Mouse (Mus musculus) MEL (cell line): Measurements from ENCODE around the gene Pdgfra. TPM values are rescaled to one million over a fixed set of nuclear protein-coding genes. Genes with fewer than 3 reads are reported as not detected.

Experiments used
- DNase-seq: peaks from one replicate; pipeline ENCODE4 v3.0.0; 2011; ENCODE audit warnings: low read depth, low spot score
- H3K27ac ChIP-seq: 2 replicates; pipeline ENCODE4 v1.5.1; 2012; ENCODE audit warnings: low read depth, mild to moderate bottlenecking, control low read depth, low read length, moderate library complexity; ENCODE audit not compliant: control insufficient read depth
- H3K27me3 ChIP-seq, 2 experiments: fragments of 150-350 bp in 1 of 2; sonication (generic) in 1 of 2; 2 replicates each; pipeline ENCODE4 v1.6.1; 2012; ENCODE audit warnings: low read length in 2 of 2, mild to moderate bottlenecking in 2 of 2, improper control_type of control experiment in 1 of 2, moderate library complexity in 1 of 2; ENCODE audit not compliant: insufficient read depth in 2 of 2, control insufficient read depth in 1 of 2
- H3K36me3 ChIP-seq, 2 experiments: 2 replicates each; pipeline ENCODE4 v1.6.1; 2012 to 2014; ENCODE audit warnings: low read length in 2 of 2, improper control_type of control experiment in 1 of 2, inconsistent platforms in 1 of 2, mild to moderate bottlenecking in 1 of 2; ENCODE audit not compliant: insufficient read depth in 2 of 2, control insufficient read depth in 1 of 2
- H3K4me1 ChIP-seq, 2 experiments: fragments of 150-350 bp in 1 of 2; sonication (generic) in 1 of 2; 2 replicates each; pipeline ENCODE4 v1.6.1; 2012; ENCODE audit warnings: low read length in 2 of 2, improper control_type of control experiment in 1 of 2, mild to moderate bottlenecking in 1 of 2; ENCODE audit not compliant: insufficient read depth in 2 of 2, control insufficient read depth in 1 of 2
- H3K4me3 ChIP-seq, 2 experiments: fragments of 150-350 bp in 1 of 2; sonication (generic) in 1 of 2; 2 replicates each; pipeline ENCODE4 v1.5.1; 2012; ENCODE audit warnings: low read depth in 2 of 2, low read length in 2 of 2, mild to moderate bottlenecking in 2 of 2, moderate library complexity in 2 of 2, control low read depth in 1 of 2, improper control_type of control experiment in 1 of 2; ENCODE audit not compliant: control insufficient read depth in 1 of 2, insufficient read depth in 1 of 2
- H3K79me2 ChIP-seq: 2 replicates; pipeline ENCODE4 v1.6.1; 2012; ENCODE audit warnings: mild to moderate bottlenecking, low read length, moderate library complexity; ENCODE audit not compliant: control insufficient read depth, poor library complexity, insufficient read depth
- H3K9ac ChIP-seq: 2 replicates; pipeline ENCODE4 v1.6.1; 2012; ENCODE audit warnings: low read depth, mild to moderate bottlenecking, control low read depth, low read length, moderate library complexity; ENCODE audit not compliant: control insufficient read depth, poor library complexity, severe bottlenecking
- H3K9me3 ChIP-seq: fragments of 150-350 bp; sonication (generic); replicated peaks from 2 replicates; pipeline ENCODE4 v1.6.1; 2012; ENCODE audit warnings: mild to moderate bottlenecking, low read length, improper control_type of control experiment, moderate library complexity; ENCODE audit not compliant: insufficient read depth
- CTCF ChIP-seq, 3 experiments: IDR thresholded peaks in 2 of 3; conservative IDR thresholded peaks in 1 of 3; 2 replicates each; pipeline ENCODE4 v1.5.1; 2011 to 2012; ENCODE audit warnings: low read length in 3 of 3, low read depth in 2 of 3, mild to moderate bottlenecking in 2 of 3, improper control_type of control experiment in 1 of 3, inconsistent platforms in 1 of 3, mixed read lengths in 1 of 3, moderate library complexity in 1 of 3; ENCODE audit not compliant: control insufficient read depth in 1 of 3, insufficient read depth in 1 of 3, poor library complexity in 1 of 3, severe bottlenecking in 1 of 3
- E2F4 ChIP-seq: IDR thresholded peaks from 2 replicates; pipeline ENCODE4 v1.6.1; 2011; ENCODE audit warnings: low read depth, low read length, improper control_type of control experiment, borderline replicate concordance
- ELF1 ChIP-seq: IDR thresholded peaks from 2 replicates; pipeline ENCODE4 v1.6.1; 2014; ENCODE audit warnings: low read depth, mild to moderate bottlenecking, inconsistent platforms, low read length, improper control_type of control experiment, moderate library complexity
- HCFC1 ChIP-seq: IDR thresholded peaks from 2 replicates; pipeline ENCODE4 v1.6.1; 2012; ENCODE audit warnings: low read depth, mild to moderate bottlenecking, inconsistent platforms, low read length, improper control_type of control experiment, moderate library complexity
- JUND ChIP-seq: IDR thresholded peaks from 2 replicates; pipeline ENCODE4 v1.6.1; 2011; ENCODE audit warnings: low read depth, mild to moderate bottlenecking, improper control_type of control experiment, low read length
- MAFK ChIP-seq: IDR thresholded peaks from 2 replicates; pipeline ENCODE4 v1.6.1; 2011; ENCODE audit warnings: low read depth, mild to moderate bottlenecking, low read length, improper control_type of control experiment, borderline replicate concordance
- MAX ChIP-seq: IDR thresholded peaks from 2 replicates; pipeline ENCODE4 v1.6.1; 2011; ENCODE audit warnings: low read length, improper control_type of control experiment
- MEF2A ChIP-seq: IDR thresholded peaks from 2 replicates; pipeline ENCODE4 v1.6.1; 2014; ENCODE audit warnings: low read depth, mild to moderate bottlenecking, inconsistent platforms, low read length, improper control_type of control experiment; ENCODE audit not compliant: poor library complexity, insufficient replicate concordance, severe bottlenecking; ENCODE audit errors: extremely low read depth
- POLR2AphosphoS2 ChIP-seq: IDR thresholded peaks from 2 replicates; pipeline ENCODE4 v1.6.1; 2011; ENCODE audit warnings: low read length, improper control_type of control experiment
- RAD21 ChIP-seq: IDR thresholded peaks from 2 replicates; pipeline ENCODE4 v1.6.1; 2011; ENCODE audit warnings: mild to moderate bottlenecking, low read depth, low read length, improper control_type of control experiment
- RCOR1 ChIP-seq: IDR thresholded peaks from 2 replicates; pipeline ENCODE4 v1.6.1; 2012; ENCODE audit warnings: low read depth, mild to moderate bottlenecking, inconsistent platforms, low read length, improper control_type of control experiment
- SMC3 ChIP-seq: IDR thresholded peaks from 2 replicates; pipeline ENCODE4 v1.6.1; 2011; ENCODE audit warnings: low read depth, low read length, improper control_type of control experiment
- TCF12 ChIP-seq: IDR thresholded peaks from 2 replicates; pipeline ENCODE4 v1.6.1; 2014; ENCODE audit warnings: low read depth, mild to moderate bottlenecking, inconsistent platforms, low read length, improper control_type of control experiment, moderate library complexity
- UBTF ChIP-seq: IDR thresholded peaks from 2 replicates; pipeline ENCODE4 v1.6.1; 2012; ENCODE audit warnings: low read depth, mild to moderate bottlenecking, inconsistent platforms, low read length, improper control_type of control experiment, moderate library complexity, borderline replicate concordance; ENCODE audit not compliant: insufficient read depth
- ZC3H11A ChIP-seq: IDR thresholded peaks from 2 replicates; pipeline ENCODE4 v1.6.1; 2012; ENCODE audit warnings: low read depth, mild to moderate bottlenecking, inconsistent platforms, low read length, improper control_type of control experiment
- ZMIZ1 ChIP-seq: IDR thresholded peaks from 2 replicates; pipeline ENCODE4 v1.6.1; 2012; ENCODE audit warnings: low read depth, mild to moderate bottlenecking, inconsistent platforms, low read length, improper control_type of control experiment, moderate library complexity
- polyA plus RNA-seq, 2 experiments: library from polyadenylated mRNA; stranded (reverse) in 1 of 2; unstranded in 1 of 2; fragments of >175 nt in 1 of 2; fragments of >200 nt in 1 of 2; gene quantifications; 2 replicates each; pipeline versions ENCODE4 v1.2.1 to v1.2.4; 2012; ENCODE audit warnings: low replicate concordance in 2 of 2, low read depth in 1 of 2; ENCODE audit not compliant: insufficient read length in 2 of 2, insufficient read depth in 1 of 2, missing spikeins in 1 of 2
- total RNA-seq: library from RNA; depleted of rRNA; stranded (reverse); fragments of 300-350 nt; gene quantifications from 2 replicates; pipeline ENCODE4 v1.2.3, GENCODE M21; 2012

Gene Pdgfra
- total and polyA plus RNA-seq, 3 experiments: 0.07 TPM; not detected in 2

DNA sequence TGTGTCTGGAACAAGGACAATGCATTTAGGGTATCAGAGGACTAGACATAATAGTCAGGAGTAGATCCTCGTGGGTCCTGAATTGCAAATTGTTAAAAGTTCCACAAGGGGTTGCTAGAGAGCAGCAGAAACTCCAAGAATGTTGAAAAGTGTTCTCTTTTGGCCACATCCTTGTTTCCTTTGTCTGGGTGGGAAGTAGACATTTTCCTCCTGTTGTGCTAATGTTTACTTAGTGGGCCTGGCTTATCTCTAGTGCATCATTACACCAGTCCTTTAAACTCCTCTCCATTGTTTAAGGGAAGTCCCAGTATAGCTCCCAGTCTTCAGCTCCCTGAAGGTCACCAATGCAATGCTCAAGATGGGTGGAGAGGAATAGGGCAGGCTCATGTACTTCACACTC lies 57.9 kb downstream of the Pdgfra start:
- Histone ChIP-seq H3K9ac (no peak overlapping the region), H3K27me3 (peaks cover 0 to 3% of the 10 kb centered on the region in 2 experiments; a peak in 3 of 4 replicates), H3K79me2 (no peaks in the 10 kb centered on the region), H3K36me3 (no peaks in the 10 kb centered on the region), H3K4me1 (no peaks in the 10 kb centered on the region), H3K4me3 (no peak overlapping the region), H3K27ac (no peak overlapping the region), H3K9me3 (no peaks in the 10 kb centered on the region)
- peak; percentile 57 for DNase-seq
- TF ChIP-seq MAX (no peak), POLR2AphosphoS2 (no peak), MAFK (no peak), MEF2A (no peak), HCFC1 (no peak), SMC3 (peak; percentile 93), UBTF (no peak), E2F4 (no peak), ELF1 (no peak), JUND (no peak), CTCF (IDR thresholded peaks at IDR 0.05 in 2 of 3, conservative IDR thresholded peaks at IDR 0.05 in 1 of 3; ENCODE audit: control insufficient read depth in 1 of 3, insufficient read depth in 1 of 3, low read depth in 2 of 3, low read length in 3 of 3, poor library complexity in 1 of 3, severe bottlenecking in 1 of 3) (peak; percentile 19 to 83 (median 70); a peak in 4 of 6 replicates), ZMIZ1 (no peak), TCF12 (no peak), RAD21 (peak; percentile 90), RCOR1 (no peak), ZC3H11A (peak; percentile 92)

- H3K9me3 ChIP-seq: no peaks in the 10 kb centered on the region
- H3K27ac ChIP-seq: no peak overlapping the region
- H3K4me3 ChIP-seq: no peak overlapping the region
- no peaks in the 10 kb centered on the region for H3K4me1 ChIP-seq
- no peaks in the 10 kb centered on the region for H3K79me2 ChIP-seq
- H3K9ac ChIP-seq: no peak overlapping the region
- TF ChIP-seq SMC3: peak; percentile 69
- no peak for TF ChIP-seq ELF1
- peak; percentile 26 to 52 (median 38); a peak in 4 of 6 replicates for TF ChIP-seq CTCF (IDR thresholded peaks at IDR 0.05 in 2 of 3, conservative IDR thresholded peaks at IDR 0.05 in 1 of 3; ENCODE audit: control insufficient read depth in 1 of 3, insufficient read depth in 1 of 3, low read depth in 2 of 3, low read length in 3 of 3, poor library complexity in 1 of 3, severe bottlenecking in 1 of 3)
- peak; percentile 63 for TF ChIP-seq RAD21
- TF ChIP-seq ZC3H11A: peak; percentile 63
- TF ChIP-seq RCOR1: no peak
- peak; percentile 12 for DNase-seq
- H3K27me3 ChIP-seq: no peaks in the 10 kb centered on the region
- H3K36me3 ChIP-seq: no peaks in the 10 kb centered on the region
These were observed 62.4 kb downstream of the Pdgfra start for GRCm38 (mm10) chr5:75214520-75214919.
